Mouse (Mus musculus) megakaryocyte-erythroid progenitor cell, adult 5-6 weeks (primary cell): ENCODE data around the gene Lhfpl5. TPM values are rescaled to one million over a fixed set of nuclear protein-coding genes. Genes with fewer than 3 reads are reported as not detected.
A peak's percentile ranks its signal among the peaks of the same experiment; 100 is the strongest.

Experiments
- ATAC-seq: replicated peaks from 2 replicates; pipeline ENCODE4 v1.8.0; 2016; ENCODE audit warnings: mild to moderate bottlenecking, inconsistent platforms; ENCODE audit not compliant: severe bottlenecking, poor library complexity, low FRiP score, low TSS enrichment
- total RNA-seq, 2 experiments: library from RNA; stranded (forward) in 1 of 2; stranded (reverse) in 1 of 2; fragments of 200-1000, 215-1000 nt in 1 of 2; fragments of >200 nt in 1 of 2; fragmentation: Nextera tagmentation in 1 of 2; gene quantifications; 2 replicates each; pipeline ENCODE4 v1.2.3; 2014 to 2017

The Lhfpl5 gene
- total RNA-seq, 2 experiments from 2014 or later, result not detected

GRCm38 (mm10) chr17:28621381-28622299 is 46.2 kb downstream of the Lhfpl5 start:
- ATAC-seq, result peak; percentile 39

GRCm38 (mm10) chr17:28622300-28622759 is 46.9 kb downstream of the Lhfpl5 start, which contains the start of gene Srpk1:
Gene Srpk1, minus strand, starts transcription at chr17:28622709.
- peak; percentile 40 for ATAC-seq

GRCm38 (mm10) chr17:28624841-28625240 is 49.4 kb downstream of the Lhfpl5 start:
- ATAC-seq, result no peak

- no peak for ATAC-seq
Observed at GRCm38 (mm10) chr17:28625327-28625726, 49.9 kb downstream of the Lhfpl5 start.

- no peak for ATAC-seq
Observed at GRCm38 (mm10) chr17:28626937-28627336, 51.5 kb downstream of the Lhfpl5 start.

- ATAC-seq, result 0 out of 2 replicates have a peak, but pooled peaks have one; percentile 13
Observed at GRCm38 (mm10) chr17:28628248-28629124, 53.0 kb downstream of the Lhfpl5 start.

GRCm38 (mm10) chr17:28629125-28629524 is 53.7 kb downstream of the Lhfpl5 start:
- ATAC-seq, result 0 out of 2 replicates have a peak, but pooled peaks have one; percentile 15

Other genes starting within 250 kb of the Lhfpl5 start
- 3,438 and 3,746 TPM in 2 replicates for gene Rpl10a, start 247.2 kb upstream of the Lhfpl5 start, total RNA-seq (2014; fragmentation: Nextera tagmentation)
- gene Rpl10a, start 247.2 kb upstream of the Lhfpl5 start, total RNA-seq (2017), result 861 and 1,170 TPM in 2 replicates
- 0.20 and 0.37 TPM in 2 replicates for gene Tead3, start 224.8 kb upstream of the Lhfpl5 start, total RNA-seq (2014; fragmentation: Nextera tagmentation)
- gene Tead3, start 224.8 kb upstream of the Lhfpl5 start, total RNA-seq (2017), result 0.30 TPM in 1 of 2 replicates, not detected in the other
- not detected in 2 replicates for gene Tulp1, start 210.4 kb upstream of the Lhfpl5 start, total RNA-seq (2014; fragmentation: Nextera tagmentation)
- 0.99 TPM in 1 of 2 replicates, not detected in the other for gene Tulp1, start 210.4 kb upstream of the Lhfpl5 start, total RNA-seq (2017)
- gene Fkbp5, start 58.1 kb upstream of the Lhfpl5 start, total RNA-seq (2014; fragmentation: Nextera tagmentation), result 19.8 and 32.3 TPM in 2 replicates
- gene Fkbp5, start 58.1 kb upstream of the Lhfpl5 start, total RNA-seq (2017), result 19.9 and 25.1 TPM in 2 replicates
- not detected in 2 replicates for gene Armc12, start 44.8 kb upstream of the Lhfpl5 start, total RNA-seq (2014; fragmentation: Nextera tagmentation)
- not detected in 2 replicates for gene Armc12, start 44.8 kb upstream of the Lhfpl5 start, total RNA-seq (2017)
- gene Clpsl2, start 26.2 kb upstream of the Lhfpl5 start, total RNA-seq (2014; fragmentation: Nextera tagmentation), result not detected in 2 replicates
- not detected in 2 replicates for gene Clpsl2, start 26.2 kb upstream of the Lhfpl5 start, total RNA-seq (2017)
- not detected in 2 replicates for gene Clps, start 14.9 kb upstream of the Lhfpl5 start, total RNA-seq (2014; fragmentation: Nextera tagmentation)
- not detected in 2 replicates for gene Clps, start 14.9 kb upstream of the Lhfpl5 start, total RNA-seq (2017)
- gene Srpk1, start 47.1 kb downstream of the Lhfpl5 start, total RNA-seq (2014; fragmentation: Nextera tagmentation), result 141 and 164 TPM in 2 replicates
- 159 and 165 TPM in 2 replicates for gene Srpk1, start 47.1 kb downstream of the Lhfpl5 start, total RNA-seq (2017)
- 1.9 and 3.7 TPM in 2 replicates for gene Slc26a8, start 114.6 kb downstream of the Lhfpl5 start, total RNA-seq (2014; fragmentation: Nextera tagmentation)
- 1.2 TPM in 1 of 2 replicates, not detected in the other for gene Slc26a8, start 114.6 kb downstream of the Lhfpl5 start, total RNA-seq (2017)
- gene Mapk14, start 115.7 kb downstream of the Lhfpl5 start, total RNA-seq (2014; fragmentation: Nextera tagmentation), result 93.9 and 100 TPM in 2 replicates
- gene Mapk14, start 115.7 kb downstream of the Lhfpl5 start, total RNA-seq (2017), result 54.0 and 87.6 TPM in 2 replicates
- gene AC170998.1, start 150.4 kb downstream of the Lhfpl5 start, total RNA-seq (2014; fragmentation: Nextera tagmentation), result 8.7 and 12.8 TPM in 2 replicates
- gene AC170998.1, start 150.4 kb downstream of the Lhfpl5 start, total RNA-seq (2017), result not detected in 2 replicates
- not detected in 2 replicates for gene Mapk13, start 193.7 kb downstream of the Lhfpl5 start, total RNA-seq (2014; fragmentation: Nextera tagmentation)
- 0.42 TPM in 1 of 2 replicates, not detected in the other for gene Mapk13, start 193.7 kb downstream of the Lhfpl5 start, total RNA-seq (2017)
- 61.1 and 68.0 TPM in 2 replicates for gene Brpf3, start 225.4 kb downstream of the Lhfpl5 start, total RNA-seq (2014; fragmentation: Nextera tagmentation)
- 5.3 and 6.2 TPM in 2 replicates for gene Brpf3, start 225.4 kb downstream of the Lhfpl5 start, total RNA-seq (2017)